Mouse (Mus musculus) midbrain, embryonic 13.5 days (tissue): ENCODE results near the gene Tspan1. TPM values are rescaled to one million over a fixed set of nuclear protein-coding genes. Genes with fewer than 3 reads are reported as not detected.

Source experiments
- polyA plus RNA-seq: library from polyadenylated mRNA; unstranded; fragments of >200 nt; fragmentation: Nextera tagmentation; extraction: Ambion mirVana; gene quantifications from 2 replicates; pipeline ENCODE4 v1.2.1, GENCODE M21; 2015

Tspan1 gene
- polyA plus RNA-seq, 1 experiment from 2014 or later: 0.11 TPM

Other genes with a start within 250 kb of the Tspan1 start
- 10.9 and 11.7 TPM in 2 replicates for gene Dmbx1, start 227.7 kb downstream of the Tspan1 start, polyA plus RNA-seq
- gene Faah, start 149.7 kb downstream of the Tspan1 start, polyA plus RNA-seq: 9.5 and 11.3 TPM in 2 replicates
- 17.5 and 17.9 TPM in 2 replicates for gene Nsun4, start 113.7 kb downstream of the Tspan1 start, polyA plus RNA-seq
- gene Uqcrh, start 92.5 kb downstream of the Tspan1 start, polyA plus RNA-seq: 434 and 439 TPM in 2 replicates
- 62.1 and 67.1 TPM in 2 replicates for gene Lrrc41, start 92.3 kb downstream of the Tspan1 start, polyA plus RNA-seq
- gene Rad54l, start 43.9 kb downstream of the Tspan1 start, polyA plus RNA-seq: 18.8 and 19.4 TPM in 2 replicates
- 51.8 and 56.9 TPM in 2 replicates for gene Pomgnt1, start 43.8 kb downstream of the Tspan1 start, polyA plus RNA-seq
- gene Lurap1, start 16.3 kb downstream of the Tspan1 start, polyA plus RNA-seq: 1.5 and 2.2 TPM in 2 replicates
- gene 1700042G07Rik, start 5.8 kb upstream of the Tspan1 start, polyA plus RNA-seq: not detected in 2 replicates
- gene Gm49337, start 5.8 kb upstream of the Tspan1 start, polyA plus RNA-seq: not detected in 2 replicates
- gene Pik3r3, start 54.0 kb upstream of the Tspan1 start, polyA plus RNA-seq: 111 TPM in 2 replicates